Mouse (Mus musculus) left cerebral cortex, postnatal 36 days (tissue): ENCODE measurements around the gene Lix1l. TPM values are rescaled to one million over a fixed set of nuclear protein-coding genes. Genes with fewer than 3 reads are reported as not detected.
A peak's percentile ranks its signal among the peaks of the same experiment; 100 is the strongest.

ENCODE experiments used
- DNase-seq, 2 experiments: peaks; one replicate each; pipeline ENCODE4 v3.0.0; 2021 to 2022; ENCODE audit warnings: low spot score in 2 of 2, mixed read lengths in 1 of 2
- intact Hi-C: fragments of 180-260 bp; cut with DNase I; formaldehyde crosslinking; loops from one replicate; pipeline ENCODE4 v1.15.1; 2025
- total RNA-seq, 2 experiments: library from RNA; stranded (reverse); gene quantifications; 2 replicates each; pipeline ENCODE4 v1.2.3; 2021

The Lix1l gene
- total RNA-seq: 10 to 100 TPM; 17.3 to 18.3 TPM

GRCm38 (mm10) chr3:96600639-96601250 lies at the start of gene Lix1l:
TSS of gene Lix1l (plus strand) at chr3:96601149.
- peak; percentile 91 to 92 for DNase-seq
- intact Hi-C loops: no loop called here

GRCm38 (mm10) chr3:96551203-96551602 lies 49.7 kb upstream of the Lix1l start:
- DNase-seq: no peak
- intact Hi-C loops: loop anchor here (1.0 to 2.0 kb wide), 2 partner anchors 29 to 84 kb away; partner anchors contain the start of genes Gm42957 and Pex11b

DNA sequence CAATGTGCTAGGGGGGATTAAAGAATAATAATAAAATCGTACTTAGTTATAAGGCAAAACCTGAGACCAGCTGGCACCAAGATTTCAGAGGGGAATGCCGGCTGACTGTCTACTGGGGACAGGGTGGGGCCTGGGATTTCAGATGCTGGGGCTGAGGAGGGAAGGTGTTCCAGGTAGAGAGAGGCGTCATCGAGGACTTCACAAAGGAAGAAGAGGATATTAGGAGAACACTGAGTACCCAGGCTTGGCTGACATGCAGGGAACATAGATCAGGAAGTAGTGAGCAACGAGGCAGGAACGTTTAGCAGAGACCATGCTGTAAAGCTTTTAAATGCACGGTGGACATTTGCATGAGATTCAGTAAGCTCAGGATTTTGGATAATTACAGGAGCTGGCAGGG lies 49.1 kb upstream of the Lix1l start:
- no peak for DNase-seq
- intact Hi-C loops: loop anchor here (1.0 to 2.0 kb wide), 2 partner anchors 28 to 83 kb away; partner anchors contain the start of genes Gm42957 and Pex11b

GRCm38 (mm10) chr3:96553601-96554000 lies 47.3 kb upstream of the Lix1l start:
- DNase-seq: no peak
- intact Hi-C loops: no loop called here

GRCm38 (mm10) chr3:96554251-96554650 lies 46.7 kb upstream of the Lix1l start:
- no peak for DNase-seq
- intact Hi-C loops: no loop called here

DNA sequence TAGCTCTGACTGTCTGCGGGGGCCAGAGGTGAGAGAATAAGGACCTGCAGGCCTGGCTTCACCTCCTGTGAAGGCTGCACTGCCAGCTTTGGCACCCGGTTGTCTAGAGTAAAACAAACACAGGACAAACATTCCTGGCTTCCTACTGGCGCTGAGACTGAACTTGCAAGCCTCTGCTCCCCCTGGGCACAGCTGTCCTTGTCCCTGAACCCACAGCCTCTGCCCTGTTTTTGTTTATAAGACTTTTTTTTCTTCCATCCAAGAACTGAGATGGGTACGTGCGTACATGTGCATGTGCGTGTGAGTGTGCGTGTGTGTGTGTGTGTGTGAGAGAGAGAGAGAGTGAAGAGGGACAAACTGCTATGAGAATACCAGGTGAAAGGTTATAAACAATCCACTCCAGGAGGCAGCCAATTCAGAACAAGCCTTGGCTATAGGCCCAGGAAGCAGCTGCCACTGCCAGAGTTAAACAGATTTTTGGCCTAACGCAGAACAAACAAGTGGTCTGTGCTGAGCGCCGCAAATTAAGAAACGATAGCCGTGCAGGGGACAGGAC lies 45.8 kb upstream of the Lix1l start:
- intact Hi-C loops: no loop called here
- DNase-seq: no peak

GRCm38 (mm10) chr3:96555999-96556614 lies 44.8 kb upstream of the Lix1l start:
- DNase-seq: no peak
- intact Hi-C loops: no loop called here

DNA sequence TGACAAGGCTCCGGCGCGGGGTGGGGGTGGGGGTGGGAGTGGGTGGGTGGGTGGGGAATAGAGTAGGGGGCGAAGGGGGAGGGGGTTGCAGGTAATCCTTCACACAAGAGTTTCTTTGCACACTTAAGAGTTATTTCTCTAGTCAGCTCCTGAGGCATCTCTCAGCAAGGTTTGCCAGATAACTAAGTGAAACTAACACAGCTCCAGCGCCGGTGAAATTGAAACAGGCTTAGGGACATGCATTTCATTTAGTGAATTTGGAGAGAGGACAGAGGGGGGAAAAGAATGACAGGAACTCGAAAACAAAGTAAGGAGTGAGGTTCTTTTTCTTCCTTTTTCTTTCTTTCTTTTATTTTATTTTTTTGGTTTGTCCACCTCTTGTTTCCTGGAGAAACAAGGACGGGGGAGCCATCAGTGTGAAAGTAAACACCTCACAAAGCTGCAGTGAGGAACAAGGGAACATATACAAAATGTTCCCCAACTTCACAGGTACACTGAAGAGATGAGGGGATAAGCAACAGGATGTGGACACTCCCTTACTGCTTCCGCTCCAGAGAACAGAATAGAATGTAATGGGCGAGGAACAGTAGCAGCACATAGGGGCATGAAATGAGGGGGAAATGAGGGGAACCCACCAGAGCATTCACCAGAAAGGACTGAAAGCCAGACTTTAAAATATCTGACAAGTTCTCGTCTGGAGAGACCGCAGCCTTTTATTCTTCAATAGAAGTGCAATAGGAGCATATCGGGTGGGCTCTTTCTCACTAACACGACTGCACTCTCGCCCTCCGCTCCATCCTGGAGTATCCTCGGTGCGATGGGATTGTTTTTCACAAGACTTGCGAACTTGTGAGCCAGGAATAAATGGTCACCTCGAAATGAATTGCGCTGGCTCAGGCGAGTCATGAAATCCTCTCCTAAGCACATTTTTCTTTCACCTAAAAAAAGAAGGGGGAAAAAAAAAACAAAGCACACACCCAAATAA lies 44.0 kb upstream of the Lix1l start:
- intact Hi-C loops: no loop called here
- no peak for DNase-seq

- intact Hi-C loops: no loop called here
- DNase-seq: peak; percentile 95 to 96
These were observed 43.3 kb upstream of the Lix1l start, which contains the start of gene Txnip for GRCm38 (mm10) chr3:96557694-96558093. TSS of gene Txnip (plus strand) at chr3:96557957.

DNA sequence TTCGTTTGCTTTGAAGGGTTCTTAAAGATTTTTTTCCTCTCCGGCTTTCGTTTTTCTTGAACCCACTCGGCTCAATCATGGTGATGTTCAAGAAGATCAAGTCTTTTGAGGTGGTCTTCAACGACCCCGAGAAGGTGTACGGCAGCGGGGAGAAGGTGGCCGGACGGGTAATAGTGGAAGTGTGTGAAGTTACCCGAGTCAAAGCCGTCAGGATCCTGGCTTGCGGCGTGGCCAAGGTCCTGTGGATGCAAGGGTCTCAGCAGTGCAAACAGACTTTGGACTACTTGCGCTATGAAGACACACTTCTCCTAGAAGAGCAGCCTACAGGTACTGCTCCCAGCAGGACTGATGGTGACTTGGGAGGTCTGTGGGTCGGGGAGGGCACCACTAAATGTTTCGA lies 42.8 kb upstream of the Lix1l start:
- intact Hi-C loops: no loop called here
- no peak for DNase-seq

GRCm38 (mm10) chr3:96558668-96559196 lies 42.2 kb upstream of the Lix1l start:
- intact Hi-C loops: no loop called here
- no peak for DNase-seq

DNA sequence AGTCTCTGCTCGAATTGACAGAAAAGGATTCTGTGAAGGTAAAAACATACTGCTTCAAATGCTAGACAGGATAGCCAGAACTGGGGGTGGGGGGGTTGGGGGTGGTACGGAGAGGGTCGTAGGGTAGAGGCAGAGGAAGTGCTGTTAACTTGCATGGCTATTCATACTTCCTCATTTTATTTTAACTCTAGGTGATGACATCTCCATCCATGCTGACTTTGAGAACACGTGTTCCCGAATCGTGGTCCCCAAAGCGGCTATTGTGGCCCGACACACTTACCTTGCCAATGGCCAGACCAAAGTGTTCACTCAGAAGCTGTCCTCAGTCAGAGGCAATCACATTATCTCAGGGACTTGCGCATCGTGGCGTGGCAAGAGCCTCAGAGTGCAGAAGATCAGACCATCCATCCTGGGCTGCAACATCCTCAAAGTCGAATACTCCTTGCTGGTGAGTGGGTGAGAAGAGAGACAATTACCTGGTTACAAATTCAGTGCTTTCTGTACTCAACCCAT lies 41.5 kb upstream of the Lix1l start:
- intact Hi-C loops: no loop called here
- DNase-seq: no peak

DNA sequence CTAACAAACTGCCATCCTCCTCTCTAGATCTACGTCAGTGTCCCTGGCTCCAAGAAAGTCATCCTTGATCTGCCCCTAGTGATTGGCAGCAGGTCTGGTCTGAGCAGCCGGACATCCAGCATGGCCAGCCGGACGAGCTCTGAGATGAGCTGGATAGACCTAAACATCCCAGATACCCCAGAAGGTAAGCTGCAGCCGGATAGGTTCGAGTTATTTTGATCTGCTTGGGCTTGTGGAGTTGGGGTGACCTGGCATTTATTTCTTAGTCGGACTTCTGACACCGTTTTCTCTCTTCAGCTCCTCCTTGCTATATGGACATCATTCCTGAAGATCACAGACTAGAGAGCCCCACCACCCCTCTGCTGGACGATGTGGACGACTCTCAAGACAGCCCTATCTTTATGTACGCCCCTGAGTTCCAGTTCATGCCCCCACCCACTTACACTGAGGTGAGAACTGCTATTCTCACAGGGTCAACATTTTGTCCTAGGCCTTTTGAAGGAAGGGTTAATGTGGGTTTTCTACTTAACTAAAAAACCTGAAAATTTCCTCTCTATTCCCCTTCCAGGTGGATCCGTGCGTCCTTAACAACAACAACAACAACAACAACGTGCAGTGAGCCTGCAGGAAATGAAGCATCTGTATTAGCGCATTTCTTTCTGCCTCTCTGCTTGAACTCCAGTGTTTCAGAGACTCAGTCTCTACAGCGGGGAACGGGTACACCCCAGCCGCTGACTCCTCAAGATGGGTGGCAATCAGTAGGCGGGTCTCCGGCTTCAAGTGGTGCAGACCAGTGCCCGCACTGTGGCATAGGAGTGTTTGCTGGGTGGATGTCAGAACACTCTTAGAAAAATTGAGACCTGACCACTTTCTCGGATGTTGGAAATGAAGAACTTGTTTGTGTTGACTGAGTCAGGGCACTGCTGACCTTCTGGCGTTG lies 40.8 kb upstream of the Lix1l start:
- DNase-seq: no peak
- intact Hi-C loops: no loop called here

- intact Hi-C loops: no loop called here
- no peak for DNase-seq
These were observed 39.9 kb upstream of the Lix1l start for GRCm38 (mm10) chr3:96560881-96561668.

DNA sequence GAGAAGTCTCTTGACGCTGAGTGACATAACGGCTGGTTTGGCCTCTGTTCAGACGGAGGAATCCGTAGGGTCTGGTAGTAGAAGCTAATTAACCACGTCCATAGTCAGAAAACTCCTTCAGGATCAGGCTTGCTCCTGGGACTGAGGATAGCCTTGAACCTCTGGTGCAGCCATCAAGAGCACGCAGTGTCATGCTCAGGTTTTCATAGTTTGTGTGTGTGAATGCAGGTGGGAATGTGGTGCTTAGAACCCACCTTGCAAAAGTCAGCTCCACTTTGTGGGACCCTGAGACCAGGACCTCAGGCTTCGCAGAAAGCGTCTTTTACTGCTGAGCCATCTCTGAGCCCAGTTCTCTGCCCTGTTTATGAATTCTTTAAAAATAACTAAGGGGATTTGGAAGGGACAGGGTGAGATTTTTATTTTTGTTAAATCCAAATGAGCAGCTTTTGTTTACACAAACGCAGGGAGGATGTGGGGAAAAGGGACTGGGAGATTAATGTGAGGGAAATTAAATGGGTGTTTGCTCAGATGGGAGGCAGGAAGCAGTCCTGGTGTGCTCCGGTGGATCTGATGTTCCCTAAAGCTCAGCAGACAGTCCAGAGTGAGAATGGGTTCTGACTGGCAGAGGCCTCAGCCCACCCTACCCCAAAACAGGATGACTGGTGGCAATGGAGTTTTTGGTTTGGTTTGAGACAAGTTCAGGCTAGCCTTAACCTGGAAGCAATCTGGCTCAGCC lies 38.8 kb upstream of the Lix1l start:
- DNase-seq: no peak
- intact Hi-C loops: no loop called here

GRCm38 (mm10) chr3:96563267-96563666 lies 37.7 kb upstream of the Lix1l start:
- DNase-seq: no peak
- intact Hi-C loops: no loop called here
